Mouse (Mus musculus): ENCODE data around the gene F5.

DNA sequence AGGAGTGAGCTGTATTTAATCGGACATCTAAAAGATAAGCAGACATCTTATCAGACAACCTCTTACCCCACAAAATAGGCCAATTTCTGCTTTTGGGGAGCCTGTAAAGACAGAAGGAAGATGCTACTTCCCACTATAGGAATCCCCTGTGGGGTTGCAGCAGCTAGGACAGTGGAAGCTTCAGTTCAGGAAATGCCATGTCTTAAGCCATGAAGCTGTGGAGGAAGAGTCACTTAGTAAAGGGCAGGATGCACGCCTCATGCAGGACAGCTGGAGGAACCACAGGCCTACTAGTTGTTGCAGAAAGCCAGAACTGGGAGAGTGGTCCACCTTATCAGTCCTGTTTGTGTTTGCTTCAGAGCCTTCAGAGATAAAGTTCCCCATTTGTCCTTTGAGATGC is 18.8 kb downstream of the F5 start:
- TF ChIP-seq USF2 (IDR thresholded peaks at IDR 0.05; ENCODE audit: borderline replicate concordance in 1 of 2, insufficient read depth in 1 of 2, low read depth in 1 of 2, low read length in 2 of 2) (no peak), MXI1 (IDR thresholded peaks at IDR 0.05; ENCODE audit: low read depth, low read length) (no peak), CTCF (IDR thresholded peaks at IDR 0.05 in 2 of 3, conservative IDR thresholded peaks at IDR 0.05 in 1 of 3; ENCODE audit: control insufficient read depth in 1 of 3, insufficient read depth in 1 of 3, low read depth in 2 of 3, low read length in 3 of 3, poor library complexity in 1 of 3, severe bottlenecking in 1 of 3) (no peak), ZNF384 (IDR thresholded peaks at IDR 0.05; ENCODE audit: low read depth, low read length) (no peak), GATA1 (IDR thresholded peaks at IDR 0.05; ENCODE audit: low read depth, low read length) (peak; percentile 48), POLR2AphosphoS2 (IDR thresholded peaks at IDR 0.05; ENCODE audit: low read length) (no peak), CHD1 (IDR thresholded peaks at IDR 0.05; ENCODE audit: low read depth, low read length) (no peak), CHD2 (IDR thresholded peaks at IDR 0.05; ENCODE audit: low read length) (no peak), ZKSCAN1 (IDR thresholded peaks at IDR 0.05; ENCODE audit: low read depth, low read length) (no peak)

Data from MEL (cell line).